Mouse (Mus musculus) lung, adult 2 months (tissue): ENCODE results near the gene Slfn14. TPM values are rescaled to one million over a fixed set of nuclear protein-coding genes. Genes with fewer than 3 reads are reported as not detected.

Experiments
- DNase-seq: peaks from one replicate; pipeline ENCODE4 v3.0.0; 2022
- H3K4me1 ChIP-seq: fragments of 200-500 bp; 2 replicates; pipeline ENCODE4 v1.6.1; 2011; ENCODE audit warnings: low read length; ENCODE audit not compliant: control insufficient read depth, insufficient read depth
- H3K4me3 ChIP-seq: fragments of 200-500 bp; replicated peaks from 2 replicates; pipeline ENCODE3; 2011; ENCODE audit warnings: low read depth, mild to moderate bottlenecking, control low read depth, low read length; ENCODE audit errors: extremely low read depth
- CTCF ChIP-seq: fragments of 200-500 bp; IDR thresholded peaks from 2 replicates; pipeline ENCODE4 v1.5.1; 2011; ENCODE audit warnings: mild to moderate bottlenecking, low read length, control low read depth; ENCODE audit not compliant: insufficient read depth
- POLR2A ChIP-seq: fragments of 200-500 bp; IDR thresholded peaks from 2 replicates; pipeline ENCODE4 v1.6.1; 2011; ENCODE audit warnings: low read depth, mild to moderate bottlenecking, control low read depth, low read length, borderline replicate concordance; ENCODE audit errors: extremely low read depth
- WGBS: fragments of 180-500 bp; shearing (Covaris S2); methylation state at CpG from one replicate; pipeline ENCODE4 v1.1.7; 2018; 5-methylcytosine and 5-hydroxymethylcytosine counted together
- polyA plus RNA-seq: library from polyadenylated mRNA; depleted of rRNA; stranded (reverse); fragments of >200 nt; gene quantifications from 2 replicates; pipeline ENCODE4 v1.2.3, GENCODE M21; 2012

The Slfn14 gene
- polyA plus RNA-seq, 1 experiment: 0.17 TPM

GRCm38 (mm10) chr11:83289633-83290032 lies 3.1 kb upstream of the Slfn14 start:
- no peak for DNase-seq
- peaks cover 9% of the 10 kb centered on the region for H3K4me1 ChIP-seq
- H3K4me3 ChIP-seq: no peak overlapping the region
- WGBS: 83% methylated on average over 2 of the region's 2 CpGs
- no peak for TF ChIP-seq CTCF
- no peak for TF ChIP-seq POLR2A

- no peak for TF ChIP-seq CTCF
- no peak for TF ChIP-seq POLR2A
- WGBS: 88% methylated on average over 5 of the region's 5 CpGs
- Histone ChIP-seq H3K4me3 (no peak overlapping the region), H3K4me1 (peaks cover 9% of the 10 kb centered on the region)
- DNase-seq: no peak
These were observed 2.5 kb upstream of the Slfn14 start for GRCm38 (mm10) chr11:83289036-83289435.

- no peak for TF ChIP-seq POLR2A
- no peaks in the 10 kb centered on the region for H3K4me1 ChIP-seq
- no peak for DNase-seq
- WGBS: 89% methylated on average over 4 of the region's 4 CpGs
- H3K4me3 ChIP-seq: no peak overlapping the region
These were observed 899 bp downstream of the Slfn14 start for GRCm38 (mm10) chr11:83285627-83286026.

- H3K4me3 ChIP-seq: no peak overlapping the region
- TF ChIP-seq CTCF (no peak), POLR2A (no peak)
- DNase-seq: no peak
- H3K4me1 ChIP-seq: no peaks in the 10 kb centered on the region
- 49% methylated on average over 2 of the region's 2 CpGs for WGBS
These were observed 4.4 kb downstream of the Slfn14 start for GRCm38 (mm10) chr11:83282084-83282483.

- H3K4me1 ChIP-seq: no peaks in the 10 kb centered on the region
- DNase-seq: no peak
- 65% methylated on average over 6 of the region's 6 CpGs for WGBS
- TF ChIP-seq CTCF (no peak), POLR2A (no peak)
- no peak overlapping the region for H3K4me3 ChIP-seq
These were observed 6.8 kb downstream of the Slfn14 start for GRCm38 (mm10) chr11:83279691-83280090.

GRCm38 (mm10) chr11:83279024-83279423 lies 7.5 kb downstream of the Slfn14 start:
- no peaks in the 10 kb centered on the region for H3K4me1 ChIP-seq
- WGBS: 80% methylated on average over 4 of the region's 4 CpGs
- TF ChIP-seq CTCF: no peak
- H3K4me3 ChIP-seq: no peak overlapping the region
- no peak for DNase-seq

GRCm38 (mm10) chr11:83276251-83276650 lies 10.3 kb downstream of the Slfn14 start:
- no peaks in the 10 kb centered on the region for H3K4me1 ChIP-seq
- no peak for DNase-seq
- 40% methylated on average over 7 of the region's 7 CpGs for WGBS
- TF ChIP-seq CTCF (no peak), POLR2A (no peak)
- H3K4me3 ChIP-seq: no peak overlapping the region

- 16% methylated on average over 2 of the region's 2 CpGs for WGBS
These were observed 14.3 kb downstream of the Slfn14 start for GRCm38 (mm10) chr11:83271951-83272843.

GRCm38 (mm10) chr11:83271151-83271950 lies 15.2 kb downstream of the Slfn14 start:
- TF ChIP-seq POLR2A (peak; percentile 32; the same call in 1 of the 2 replicates), CTCF (no peak)
- peak; percentile 74 for DNase-seq
- under 1% methylated on average over 26 of the region's 26 CpGs for WGBS
- Histone ChIP-seq H3K4me1 (no peaks in the 10 kb centered on the region), H3K4me3 (peak overlapping the region; percentile 71)

More at GRCm38 (mm10) chr11:83271951-83272843, 14.3 kb downstream of the Slfn14 start:
- TF ChIP-seq POLR2A: no peak
- TF ChIP-seq CTCF: 0 out of 2 replicates have a peak, but pooled peaks have one; percentile 15
- H3K4me3 ChIP-seq: no peak overlapping the region
- no peak for DNase-seq
- no peaks in the 10 kb centered on the region for H3K4me1 ChIP-seq
